Mouse (Mus musculus): ENCODE measurements around the gene Pacs2. TPM values are rescaled to one million over a fixed set of nuclear protein-coding genes. Genes with fewer than 3 reads are reported as not detected.

The Pacs2 gene
- total RNA-seq, 1 experiment = 17.2 TPM

DNA sequence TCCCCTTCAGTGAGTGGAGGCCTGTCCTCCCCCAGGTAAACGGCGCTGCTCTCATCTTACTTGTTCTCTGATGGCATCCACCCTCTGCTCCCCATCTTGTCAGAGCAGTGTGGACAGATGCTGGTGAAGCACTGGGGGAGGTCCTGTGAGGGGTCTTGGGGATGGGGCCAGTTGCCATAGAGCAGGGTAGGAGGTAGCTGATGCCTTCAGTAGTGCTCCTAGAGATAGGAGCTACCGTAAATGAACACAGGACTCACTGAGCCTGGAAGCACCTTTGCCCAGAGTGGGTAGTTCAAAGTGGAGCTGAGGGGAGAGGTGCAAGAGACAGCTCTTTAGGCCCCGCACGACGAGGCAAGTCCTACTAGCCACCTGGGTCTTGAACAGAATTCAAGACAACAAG, 55.1 kb downstream of the Pacs2 start:
- TF ChIP-seq ZNF384 (IDR thresholded peaks at IDR 0.05; ENCODE audit: low read depth, low read length) = no peak
- Histone ChIP-seq H3K4me1 (ENCODE audit: control insufficient read depth in 2 of 2, insufficient read depth in 2 of 2, low read length in 2 of 2, poor library complexity in 1 of 2) (peaks cover 0 to 13% of the 10 kb centered on the region in 2 experiments; a peak in 2 of 4 replicates), H3K9ac (ENCODE audit: insufficient read depth, low read depth, low read length, poor library complexity, severe bottlenecking) (no peak overlapping the region), H3K36me3 (ENCODE audit: control insufficient read depth, insufficient read depth, low read length, poor library complexity, severe bottlenecking) (peaks cover 16% of the 10 kb centered on the region; the same call in 1 of the 2 replicates), H3K9me3 (ENCODE audit: control insufficient read depth, insufficient read depth, low read depth, low read length) (no peaks in the 10 kb centered on the region), H3K27ac (ENCODE audit: insufficient read depth, low read depth, low read length, poor library complexity, severe bottlenecking) (no peak overlapping the region), H3K4me3 (ENCODE audit: insufficient read depth in 1 of 2, low read depth in 1 of 2, low read length in 2 of 2, poor library complexity in 1 of 2, severe bottlenecking in 1 of 2) (no peak overlapping the region)
- no peak for DNase-seq (ENCODE audit: low read depth, low spot score)
- in situ Hi-C loops (cut with MboI; ENCODE audit: low sequenced_read_pairs in 2 of 2, unreplicated experiment in 2 of 2) = no loop called here

DNA sequence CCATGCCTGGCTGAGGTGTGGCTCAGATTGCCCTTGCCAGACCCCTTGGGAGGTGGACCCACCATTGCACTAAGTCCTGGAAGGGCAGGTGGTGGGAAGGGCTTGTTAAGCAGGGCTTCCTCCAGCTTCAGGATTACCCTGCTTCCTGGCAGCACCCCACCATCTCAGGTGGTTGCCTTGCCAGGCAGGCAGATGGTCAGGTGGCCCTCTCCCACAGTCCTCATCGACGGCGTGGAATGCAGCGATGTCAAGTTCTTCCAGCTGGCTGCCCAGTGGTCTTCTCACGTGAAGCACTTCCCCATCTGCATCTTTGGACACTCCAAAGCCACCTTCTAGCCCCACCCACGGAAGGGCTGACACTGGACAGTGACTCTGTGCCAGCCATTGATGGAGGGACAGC, 57.0 kb downstream of the Pacs2 start:
- H3K9ac ChIP-seq (ENCODE audit: insufficient read depth, low read depth, low read length, poor library complexity, severe bottlenecking) = no peak overlapping the region
- peaks cover 0 to 19% of the 10 kb centered on the region in 2 experiments; a peak in 2 of 4 replicates for H3K4me1 ChIP-seq (ENCODE audit: control insufficient read depth in 2 of 2, insufficient read depth in 2 of 2, low read length in 2 of 2, poor library complexity in 1 of 2)
- no peak overlapping the region for H3K4me3 ChIP-seq (ENCODE audit: insufficient read depth in 1 of 2, low read depth in 1 of 2, low read length in 2 of 2, poor library complexity in 1 of 2, severe bottlenecking in 1 of 2)
- DNase-seq (ENCODE audit: low read depth, low spot score) = no peak
- peaks cover 16% of the 10 kb centered on the region; the same call in 1 of the 2 replicates for H3K36me3 ChIP-seq (ENCODE audit: control insufficient read depth, insufficient read depth, low read length, poor library complexity, severe bottlenecking)
- TF ChIP-seq MAFK (IDR thresholded peaks at IDR 0.05; ENCODE audit: insufficient read depth, low read depth, low read length) (no peak), ZC3H11A (IDR thresholded peaks at IDR 0.05; ENCODE audit: borderline replicate concordance, low read depth, low read length) (no peak), CHD2 (IDR thresholded peaks at IDR 0.05; ENCODE audit: low read depth, low read length) (no peak), ZNF384 (IDR thresholded peaks at IDR 0.05; ENCODE audit: low read depth, low read length) (no peak), HCFC1 (IDR thresholded peaks at IDR 0.05; ENCODE audit: borderline replicate concordance, insufficient read depth, low read length) (no peak)
- H3K27ac ChIP-seq (ENCODE audit: insufficient read depth, low read depth, low read length, poor library complexity, severe bottlenecking) = no peak overlapping the region
- H3K9me3 ChIP-seq (ENCODE audit: control insufficient read depth, insufficient read depth, low read depth, low read length) = no peaks in the 10 kb centered on the region
- in situ Hi-C loops (cut with MboI; ENCODE audit: low sequenced_read_pairs in 2 of 2, unreplicated experiment in 2 of 2) = no loop called here

GRCm38 (mm10) chr12:113071827-113072226, 57.5 kb downstream of the Pacs2 start:
- DNase-seq (ENCODE audit: low read depth, low spot score) = no peak
- H3K36me3 ChIP-seq (ENCODE audit: control insufficient read depth, insufficient read depth, low read length, poor library complexity, severe bottlenecking) = peaks cover 16% of the 10 kb centered on the region; the same call in 1 of the 2 replicates

DNA sequence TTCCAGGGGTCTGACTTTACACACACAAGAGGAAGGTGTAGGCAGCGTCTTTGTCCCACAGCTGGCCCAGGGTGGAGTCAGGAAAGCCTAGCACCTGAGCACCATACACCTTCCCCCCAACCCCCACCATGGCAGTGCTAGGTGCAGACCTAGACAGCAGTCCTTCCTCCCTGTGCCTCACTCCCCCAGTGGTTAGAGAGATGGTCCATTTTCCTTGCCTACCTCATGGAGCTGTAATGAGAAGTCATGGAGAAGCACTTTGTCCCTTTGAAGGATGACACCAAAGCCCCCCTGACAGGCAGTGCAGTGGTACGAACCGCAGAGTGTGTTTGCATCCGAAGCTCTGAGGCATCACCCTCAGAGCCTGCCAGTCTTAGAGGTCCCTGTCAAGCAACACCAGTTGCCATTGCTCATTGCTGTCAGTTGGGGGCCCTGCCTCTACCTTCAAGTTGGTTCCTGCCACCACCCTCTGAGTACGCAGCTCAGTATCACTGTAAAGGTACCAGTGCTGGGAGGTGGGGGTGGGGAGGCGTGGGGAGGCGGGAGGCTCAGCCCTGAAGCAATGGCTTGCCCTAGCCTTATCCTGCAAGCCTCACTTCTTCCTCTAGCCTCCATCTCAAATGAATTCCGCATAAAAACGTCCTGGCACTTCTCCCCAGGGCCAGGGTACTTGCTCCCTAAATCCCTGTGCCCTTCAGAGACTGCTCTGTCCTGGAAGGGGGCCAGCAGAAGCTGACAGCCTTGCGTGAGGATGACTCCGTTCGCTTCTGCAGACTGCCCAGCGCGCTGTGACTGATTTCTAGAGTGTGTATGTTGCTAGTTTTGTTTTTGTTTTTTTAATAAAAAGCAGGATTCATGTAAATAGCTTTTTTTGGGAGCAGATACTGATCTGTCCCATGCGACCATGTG, 59.4 kb downstream of the Pacs2 start:
- H3K4me1 ChIP-seq (ENCODE audit: control insufficient read depth in 2 of 2, insufficient read depth in 2 of 2, low read length in 2 of 2, poor library complexity in 1 of 2) = peaks cover 0 to 19% of the 10 kb centered on the region in 2 experiments; a peak in 2 of 4 replicates
- H3K36me3 ChIP-seq (ENCODE audit: control insufficient read depth, insufficient read depth, low read length, poor library complexity, severe bottlenecking) = peaks cover 16% of the 10 kb centered on the region; the same call in 1 of the 2 replicates
- TF ChIP-seq CHD2 (IDR thresholded peaks at IDR 0.05; ENCODE audit: low read depth, low read length) (no peak), ZC3H11A (IDR thresholded peaks at IDR 0.05; ENCODE audit: borderline replicate concordance, low read depth, low read length) (no peak), MAFK (IDR thresholded peaks at IDR 0.05; ENCODE audit: insufficient read depth, low read depth, low read length) (no peak)
- peak overlapping the region; percentile 60 to 77 for H3K4me3 ChIP-seq (ENCODE audit: insufficient read depth in 1 of 2, low read depth in 1 of 2, low read length in 2 of 2, poor library complexity in 1 of 2, severe bottlenecking in 1 of 2)
- H3K9ac ChIP-seq (ENCODE audit: insufficient read depth, low read depth, low read length, poor library complexity, severe bottlenecking) = peak overlapping the region; percentile 73; the same call in 1 of the 2 replicates
- DNase-seq (ENCODE audit: low read depth, low spot score) = no peak
- H3K27ac ChIP-seq (ENCODE audit: insufficient read depth, low read depth, low read length, poor library complexity, severe bottlenecking) = no peak overlapping the region; the same call in 1 of the 2 replicates
- in situ Hi-C loops (cut with MboI; ENCODE audit: low sequenced_read_pairs in 2 of 2, unreplicated experiment in 2 of 2) = no loop called here
- H3K9me3 ChIP-seq (ENCODE audit: control insufficient read depth, insufficient read depth, low read depth, low read length) = no peaks in the 10 kb centered on the region

More at GRCm38 (mm10) chr12:113071827-113072226, 57.5 kb downstream of the Pacs2 start:
- Histone ChIP-seq H3K4me1 (ENCODE audit: control insufficient read depth in 2 of 2, insufficient read depth in 2 of 2, low read length in 2 of 2, poor library complexity in 1 of 2) (peaks cover 0 to 19% of the 10 kb centered on the region in 2 experiments; a peak in 2 of 4 replicates), H3K9ac (ENCODE audit: insufficient read depth, low read depth, low read length, poor library complexity, severe bottlenecking) (no peak overlapping the region), H3K4me3 (ENCODE audit: insufficient read depth in 1 of 2, low read depth in 1 of 2, low read length in 2 of 2, poor library complexity in 1 of 2, severe bottlenecking in 1 of 2) (no peak overlapping the region), H3K27ac (ENCODE audit: insufficient read depth, low read depth, low read length, poor library complexity, severe bottlenecking) (no peak overlapping the region), H3K9me3 (ENCODE audit: control insufficient read depth, insufficient read depth, low read depth, low read length) (no peaks in the 10 kb centered on the region)
- in situ Hi-C loops (cut with MboI; ENCODE audit: low sequenced_read_pairs in 2 of 2, unreplicated experiment in 2 of 2) = no loop called here
- no peak for TF ChIP-seq MAFK (IDR thresholded peaks at IDR 0.05; ENCODE audit: insufficient read depth, low read depth, low read length)
- no peak for TF ChIP-seq HCFC1 (IDR thresholded peaks at IDR 0.05; ENCODE audit: borderline replicate concordance, insufficient read depth, low read length)
- TF ChIP-seq ZC3H11A (IDR thresholded peaks at IDR 0.05; ENCODE audit: borderline replicate concordance, low read depth, low read length) = no peak
